Mouse (Mus musculus): ENCODE measurements around the gene Hist1h2ab. TPM values are rescaled to one million over a fixed set of nuclear protein-coding genes. Genes with fewer than 3 reads are reported as not detected.

The Hist1h2ab gene
- polyA plus RNA-seq, 1 experiment from 2014 or later: 45.2 TPM

GRCm38 (mm10) chr13:23779025-23779424 lies 28.1 kb downstream of the Hist1h2ab start:
- H3K36me3 ChIP-seq: no peaks in the 10 kb centered on the region
- no peak overlapping the region for H3K4me3 ChIP-seq
- WGBS: 85% methylated on average over 4 of the region's 4 CpGs
- no peaks in the 10 kb centered on the region for H3K9me3 ChIP-seq
- H3K4me1 ChIP-seq (replicated peaks): no peaks in the 10 kb centered on the region
- no peaks in the 10 kb centered on the region for H3K27me3 ChIP-seq (ENCODE audit: insufficient read depth, poor library complexity, severe bottlenecking)
- no peak for DNase-seq (ENCODE audit: low spot score)
- H3K27ac ChIP-seq: no peak overlapping the region

- Histone ChIP-seq H3K27me3 (ENCODE audit: insufficient read depth, poor library complexity, severe bottlenecking) (no peaks in the 10 kb centered on the region), H3K27ac (no peak overlapping the region), H3K36me3 (no peaks in the 10 kb centered on the region), H3K9me3 (no peaks in the 10 kb centered on the region), H3K4me3 (no peak overlapping the region), H3K4me1 (replicated peaks) (no peaks in the 10 kb centered on the region)
- DNase-seq (ENCODE audit: low spot score): no peak
- WGBS: 43% methylated on average over 2 of the region's 2 CpGs
Measured at GRCm38 (mm10) chr13:23792520-23792919, 41.6 kb downstream of the Hist1h2ab start.

- Histone ChIP-seq H3K27ac (no peak overlapping the region), H3K36me3 (no peaks in the 10 kb centered on the region), H3K9me3 (no peaks in the 10 kb centered on the region), H3K4me1 (replicated peaks) (no peaks in the 10 kb centered on the region), H3K27me3 (ENCODE audit: insufficient read depth, poor library complexity, severe bottlenecking) (no peaks in the 10 kb centered on the region), H3K4me3 (no peak overlapping the region)
- DNase-seq (ENCODE audit: low spot score): no peak
- WGBS: 74% methylated on average over 5 of the region's 5 CpGs
Measured at GRCm38 (mm10) chr13:23799405-23799804, 48.5 kb downstream of the Hist1h2ab start.

Other genes starting within 250 kb of the Hist1h2ab start
- 5.8 and 7.4 TPM in 2 replicates for gene Hist1h4h, start 220.1 kb upstream of the Hist1h2ab start, polyA plus RNA-seq (2016; fragmentation: Nextera tagmentation; extraction: Ambion mirVana)
- 7.8 and 9.2 TPM in 2 replicates for gene Hist1h2af, start 217.2 kb upstream of the Hist1h2ab start, polyA plus RNA-seq (2016; fragmentation: Nextera tagmentation; extraction: Ambion mirVana)
- 3.3 and 6.0 TPM in 2 replicates for gene Hist1h3g, start 215.7 kb upstream of the Hist1h2ab start, polyA plus RNA-seq (2016; fragmentation: Nextera tagmentation; extraction: Ambion mirVana)
- gene Hist1h2bh, start 207.7 kb upstream of the Hist1h2ab start, polyA plus RNA-seq (2016; fragmentation: Nextera tagmentation; extraction: Ambion mirVana): 0.51 and 1.1 TPM in 2 replicates
- gene Hist1h3f, start 207.1 kb upstream of the Hist1h2ab start, polyA plus RNA-seq (2016; fragmentation: Nextera tagmentation; extraction: Ambion mirVana): 0.92 and 1.1 TPM in 2 replicates
- gene Hist1h4f, start 199.5 kb upstream of the Hist1h2ab start, polyA plus RNA-seq (2016; fragmentation: Nextera tagmentation; extraction: Ambion mirVana): 0.56 TPM in 1 of 2 replicates, not detected in the other
- gene Hist1h1d, start 197.9 kb upstream of the Hist1h2ab start, polyA plus RNA-seq (2016; fragmentation: Nextera tagmentation; extraction: Ambion mirVana): 0.37 and 0.49 TPM in 2 replicates
- 5.3 and 5.6 TPM in 2 replicates for gene Hist1h3e, start 188.8 kb upstream of the Hist1h2ab start, polyA plus RNA-seq (2016; fragmentation: Nextera tagmentation; extraction: Ambion mirVana)
- 102 and 103 TPM in 2 replicates for gene Hist1h2ae, start 179.9 kb upstream of the Hist1h2ab start, polyA plus RNA-seq (2016; fragmentation: Nextera tagmentation; extraction: Ambion mirVana)
- 7.0 and 7.3 TPM in 2 replicates for gene Hist1h2bg, start 179.7 kb upstream of the Hist1h2ab start, polyA plus RNA-seq (2016; fragmentation: Nextera tagmentation; extraction: Ambion mirVana)
- 4.7 and 5.1 TPM in 2 replicates for gene Hist1h2bf, start 176.9 kb upstream of the Hist1h2ab start, polyA plus RNA-seq (2016; fragmentation: Nextera tagmentation; extraction: Ambion mirVana)
- gene Hist1h2ad, start 176.7 kb upstream of the Hist1h2ab start, polyA plus RNA-seq (2016; fragmentation: Nextera tagmentation; extraction: Ambion mirVana): 1.8 and 2.2 TPM in 2 replicates
- 4.8 and 10.9 TPM in 2 replicates for gene Hist1h3d, start 175.4 kb upstream of the Hist1h2ab start, polyA plus RNA-seq (2016; fragmentation: Nextera tagmentation; extraction: Ambion mirVana)
- 101 and 107 TPM in 2 replicates for gene Hist1h4d, start 169.5 kb upstream of the Hist1h2ab start, polyA plus RNA-seq (2016; fragmentation: Nextera tagmentation; extraction: Ambion mirVana)
- 2.5 and 2.7 TPM in 2 replicates for gene Hist1h2be, start 130.0 kb upstream of the Hist1h2ab start, polyA plus RNA-seq (2016; fragmentation: Nextera tagmentation; extraction: Ambion mirVana)
- gene Hist1h1e, start 128.6 kb upstream of the Hist1h2ab start, polyA plus RNA-seq (2016; fragmentation: Nextera tagmentation; extraction: Ambion mirVana): 22.0 and 26.3 TPM in 2 replicates
- gene Hist1h2ac, start 67.2 kb upstream of the Hist1h2ab start, polyA plus RNA-seq (2016; fragmentation: Nextera tagmentation; extraction: Ambion mirVana): 0.80 and 1.2 TPM in 2 replicates
- gene Hist1h2bc, start 66.9 kb upstream of the Hist1h2ab start, polyA plus RNA-seq (2016; fragmentation: Nextera tagmentation; extraction: Ambion mirVana): 23.1 and 26.2 TPM in 2 replicates
- gene Hist1h1t, start 55.3 kb upstream of the Hist1h2ab start, polyA plus RNA-seq (2016; fragmentation: Nextera tagmentation; extraction: Ambion mirVana): not detected in 2 replicates
- 5.4 TPM in 2 replicates for gene Hist1h4c, start 52.7 kb upstream of the Hist1h2ab start, polyA plus RNA-seq (2016; fragmentation: Nextera tagmentation; extraction: Ambion mirVana)
- gene Hfe, start 40.3 kb upstream of the Hist1h2ab start, polyA plus RNA-seq (2016; fragmentation: Nextera tagmentation; extraction: Ambion mirVana): 3.2 and 3.5 TPM in 2 replicates
- gene Hist1h1c, start 12.3 kb upstream of the Hist1h2ab start, polyA plus RNA-seq (2016; fragmentation: Nextera tagmentation; extraction: Ambion mirVana): 10.6 and 12.6 TPM in 2 replicates
- gene Hist1h3c, start 5.5 kb upstream of the Hist1h2ab start, polyA plus RNA-seq (2016; fragmentation: Nextera tagmentation; extraction: Ambion mirVana): 6.9 and 8.6 TPM in 2 replicates
- gene Hist1h2bb, start 4.4 kb upstream of the Hist1h2ab start, polyA plus RNA-seq (2016; fragmentation: Nextera tagmentation; extraction: Ambion mirVana): 1.8 and 2.4 TPM in 2 replicates
- gene Hist1h3b, start 1.1 kb downstream of the Hist1h2ab start, polyA plus RNA-seq (2016; fragmentation: Nextera tagmentation; extraction: Ambion mirVana): 5.5 and 8.8 TPM in 2 replicates
- 4.9 and 5.4 TPM in 2 replicates for gene Hist1h4b, start 5.9 kb downstream of the Hist1h2ab start, polyA plus RNA-seq (2016; fragmentation: Nextera tagmentation; extraction: Ambion mirVana)
- gene Hist1h4a, start 10.1 kb downstream of the Hist1h2ab start, polyA plus RNA-seq (2016; fragmentation: Nextera tagmentation; extraction: Ambion mirVana): not detected in 2 replicates
- gene Hist1h3a, start 11.3 kb downstream of the Hist1h2ab start, polyA plus RNA-seq (2016; fragmentation: Nextera tagmentation; extraction: Ambion mirVana): 3.7 and 4.8 TPM in 2 replicates
- 2.3 and 3.4 TPM in 2 replicates for gene Hist1h1a, start 12.5 kb downstream of the Hist1h2ab start, polyA plus RNA-seq (2016; fragmentation: Nextera tagmentation; extraction: Ambion mirVana)
- not detected in 2 replicates for gene Trim38, start 18.8 kb downstream of the Hist1h2ab start, polyA plus RNA-seq (2016; fragmentation: Nextera tagmentation; extraction: Ambion mirVana)
- not detected in 2 replicates for gene Slc17a2, start 55.9 kb downstream of the Hist1h2ab start, polyA plus RNA-seq (2016; fragmentation: Nextera tagmentation; extraction: Ambion mirVana)
- not detected in 2 replicates for gene Slc17a3, start 88.3 kb downstream of the Hist1h2ab start, polyA plus RNA-seq (2016; fragmentation: Nextera tagmentation; extraction: Ambion mirVana)
- not detected in 2 replicates for gene Slc17a1, start 116.6 kb downstream of the Hist1h2ab start, polyA plus RNA-seq (2016; fragmentation: Nextera tagmentation; extraction: Ambion mirVana)
- gene Slc17a4, start 163.9 kb downstream of the Hist1h2ab start, polyA plus RNA-seq (2016; fragmentation: Nextera tagmentation; extraction: Ambion mirVana): not detected in 2 replicates
- gene Hist1h2ba, start 183.0 kb downstream of the Hist1h2ab start, polyA plus RNA-seq (2016; fragmentation: Nextera tagmentation; extraction: Ambion mirVana): not detected in 2 replicates
- gene Hist1h2aa, start 183.3 kb downstream of the Hist1h2ab start, polyA plus RNA-seq (2016; fragmentation: Nextera tagmentation; extraction: Ambion mirVana): not detected in 2 replicates
- not detected in 2 replicates for gene Scgn, start 240.1 kb downstream of the Hist1h2ab start, polyA plus RNA-seq (2016; fragmentation: Nextera tagmentation; extraction: Ambion mirVana)

All from hindbrain, embryonic 10.5 days (tissue).